Mouse (Mus musculus): Measurements from ENCODE around the gene Mical1. TPM values are rescaled to one million over a fixed set of nuclear protein-coding genes. Genes with fewer than 3 reads are reported as not detected.

Mical1 gene
- polyA plus RNA-seq, 1 experiment, result 11.7 TPM

DNA sequence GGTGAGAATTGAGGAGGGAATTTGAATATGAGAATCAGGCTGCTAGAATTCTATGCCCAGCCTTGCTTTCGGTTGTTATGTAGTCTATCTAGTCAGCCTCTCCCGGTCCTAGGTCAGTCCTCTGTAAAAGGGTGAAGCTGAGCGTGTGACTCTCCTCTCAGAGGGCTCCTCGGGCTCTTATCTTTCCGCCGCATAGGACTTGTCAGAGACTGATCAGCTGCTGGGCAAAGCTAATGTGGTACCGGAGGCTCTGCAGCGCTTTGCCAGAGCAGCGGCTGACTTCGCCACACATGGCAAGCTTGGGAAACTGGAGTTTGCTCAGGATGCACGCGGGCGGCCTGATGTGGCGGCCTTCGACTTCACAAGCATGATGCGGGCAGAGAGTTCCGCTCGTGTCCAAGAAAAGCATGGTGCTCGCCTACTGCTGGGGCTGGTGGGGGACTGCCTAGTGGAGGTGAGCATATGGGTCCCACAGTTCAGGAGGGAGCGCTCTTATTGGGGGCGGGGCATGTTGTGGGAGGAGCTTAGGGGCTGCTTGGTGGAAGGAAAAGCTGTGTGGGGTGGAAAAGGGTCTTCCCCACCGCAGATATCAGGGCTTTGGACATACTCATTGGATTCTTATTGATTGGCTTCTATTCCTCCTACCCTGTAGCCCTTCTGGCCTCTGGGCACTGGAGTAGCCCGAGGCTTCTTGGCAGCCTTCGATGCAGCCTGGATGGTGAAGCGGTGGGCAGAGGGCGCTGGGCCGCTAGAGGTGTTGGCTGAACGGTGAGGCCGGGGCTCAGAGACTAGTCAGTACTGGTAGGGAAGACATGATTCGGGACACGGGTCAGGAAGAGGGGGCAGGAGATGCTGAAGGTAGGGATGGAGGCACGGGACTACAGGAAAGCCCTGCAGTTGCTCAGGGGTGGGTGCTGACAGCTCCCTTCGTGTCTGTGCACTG lies 5.1 kb downstream of the Mical1 start:
- no peak overlapping the region for H3K27ac ChIP-seq (ENCODE audit: insufficient read depth, low read length)
- no peak for TF ChIP-seq CTCF (IDR thresholded peaks at IDR 0.05; ENCODE audit: low read depth, low read length)
- no peak for TF ChIP-seq EP300 (IDR thresholded peaks at IDR 0.05; ENCODE audit: insufficient read depth, low read depth, low read length)
- no peak for TF ChIP-seq POLR2A (IDR thresholded peaks at IDR 0.05; ENCODE audit: insufficient read depth, low read length)
- H3K27me3 ChIP-seq (ENCODE audit: control insufficient read depth, insufficient read depth, low read length, poor library complexity, severe bottlenecking), result no peaks in the 10 kb centered on the region
- peaks cover 2% of the 10 kb centered on the region for H3K4me1 ChIP-seq (ENCODE audit: control insufficient read depth, insufficient read depth, low read length)
- no peak overlapping the region for H3K9ac ChIP-seq (ENCODE audit: low read depth, poor library complexity, severe bottlenecking)
- peak overlapping the region; percentile 41 for H3K4me3 ChIP-seq (ENCODE audit: low read depth, low read length)
- no peaks in the 10 kb centered on the region for H3K9me3 ChIP-seq (replicated peaks; ENCODE audit: control insufficient read depth, insufficient read depth, low read length, poor library complexity, severe bottlenecking)
- no peaks in the 10 kb centered on the region for H3K36me3 ChIP-seq (ENCODE audit: control insufficient read depth, insufficient read depth, low read length, poor library complexity, severe bottlenecking)

DNA sequence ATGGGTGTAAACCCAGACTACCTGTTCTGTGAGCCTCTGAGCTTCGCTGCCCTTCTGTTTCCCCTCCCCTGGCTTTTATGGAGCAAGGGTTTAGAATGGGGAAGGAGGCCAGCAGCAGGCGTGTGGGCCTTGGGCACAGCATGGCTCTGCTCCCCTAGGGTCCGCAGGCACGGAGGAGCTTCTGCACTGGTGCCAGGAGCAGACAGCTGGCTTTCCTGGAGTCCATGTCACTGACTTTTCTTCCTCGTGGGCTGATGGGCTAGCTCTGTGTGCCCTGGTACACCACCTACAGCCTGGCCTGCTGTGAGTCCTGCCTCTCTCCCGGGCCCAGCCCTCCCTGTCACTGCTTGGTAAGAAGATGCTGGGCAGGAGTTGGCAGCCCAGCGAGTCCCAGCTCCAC lies 6.3 kb downstream of the Mical1 start:
- Histone ChIP-seq H3K4me1 (ENCODE audit: control insufficient read depth, insufficient read depth, low read length) (no peaks in the 10 kb centered on the region), H3K36me3 (ENCODE audit: control insufficient read depth, insufficient read depth, low read length, poor library complexity, severe bottlenecking) (no peaks in the 10 kb centered on the region), H3K27ac (ENCODE audit: insufficient read depth, low read length) (no peak overlapping the region), H3K4me3 (ENCODE audit: low read depth, low read length) (no peak overlapping the region), H3K27me3 (ENCODE audit: control insufficient read depth, insufficient read depth, low read length, poor library complexity, severe bottlenecking) (no peaks in the 10 kb centered on the region), H3K9ac (ENCODE audit: low read depth, poor library complexity, severe bottlenecking) (no peak overlapping the region), H3K9me3 (replicated peaks; ENCODE audit: control insufficient read depth, insufficient read depth, low read length, poor library complexity, severe bottlenecking) (no peaks in the 10 kb centered on the region)
- TF ChIP-seq CTCF (IDR thresholded peaks at IDR 0.05; ENCODE audit: low read depth, low read length) (no peak), POLR2A (IDR thresholded peaks at IDR 0.05; ENCODE audit: insufficient read depth, low read length) (no peak), EP300 (IDR thresholded peaks at IDR 0.05; ENCODE audit: insufficient read depth, low read depth, low read length) (no peak)

- Histone ChIP-seq H3K4me1 (ENCODE audit: control insufficient read depth, insufficient read depth, low read length) (no peaks in the 10 kb centered on the region), H3K27me3 (ENCODE audit: control insufficient read depth, insufficient read depth, low read length, poor library complexity, severe bottlenecking) (no peaks in the 10 kb centered on the region), H3K9me3 (replicated peaks; ENCODE audit: control insufficient read depth, insufficient read depth, low read length, poor library complexity, severe bottlenecking) (no peaks in the 10 kb centered on the region), H3K4me3 (ENCODE audit: low read depth, low read length) (no peak overlapping the region), H3K27ac (ENCODE audit: insufficient read depth, low read length) (no peak overlapping the region), H3K9ac (ENCODE audit: low read depth, poor library complexity, severe bottlenecking) (no peak overlapping the region), H3K36me3 (ENCODE audit: control insufficient read depth, insufficient read depth, low read length, poor library complexity, severe bottlenecking) (no peaks in the 10 kb centered on the region)
- TF ChIP-seq CTCF (IDR thresholded peaks at IDR 0.05; ENCODE audit: low read depth, low read length) (no peak), EP300 (IDR thresholded peaks at IDR 0.05; ENCODE audit: insufficient read depth, low read depth, low read length) (no peak), POLR2A (IDR thresholded peaks at IDR 0.05; ENCODE audit: insufficient read depth, low read length) (no peak)
Measured at GRCm38 (mm10) chr10:41485778-41486177, 9.7 kb downstream of the Mical1 start.

- Histone ChIP-seq H3K27ac (ENCODE audit: insufficient read depth, low read length) (no peak overlapping the region), H3K4me3 (ENCODE audit: low read depth, low read length) (no peak overlapping the region), H3K9ac (ENCODE audit: low read depth, poor library complexity, severe bottlenecking) (no peak overlapping the region), H3K9me3 (replicated peaks; ENCODE audit: control insufficient read depth, insufficient read depth, low read length, poor library complexity, severe bottlenecking) (no peaks in the 10 kb centered on the region), H3K4me1 (ENCODE audit: control insufficient read depth, insufficient read depth, low read length) (no peaks in the 10 kb centered on the region), H3K36me3 (ENCODE audit: control insufficient read depth, insufficient read depth, low read length, poor library complexity, severe bottlenecking) (no peaks in the 10 kb centered on the region), H3K27me3 (ENCODE audit: control insufficient read depth, insufficient read depth, low read length, poor library complexity, severe bottlenecking) (no peaks in the 10 kb centered on the region)
- TF ChIP-seq EP300 (IDR thresholded peaks at IDR 0.05; ENCODE audit: insufficient read depth, low read depth, low read length), result no peak
- no peak for TF ChIP-seq POLR2A (IDR thresholded peaks at IDR 0.05; ENCODE audit: insufficient read depth, low read length)
- TF ChIP-seq CTCF (IDR thresholded peaks at IDR 0.05; ENCODE audit: low read depth, low read length), result no peak
Measured at GRCm38 (mm10) chr10:41486506-41487170, 10.5 kb downstream of the Mical1 start.

GRCm38 (mm10) chr10:41488877-41489276 lies 12.8 kb downstream of the Mical1 start:
- Histone ChIP-seq H3K4me3 (ENCODE audit: low read depth, low read length) (peak overlapping the region; percentile 80; the same call in 1 of the 2 replicates), H3K27ac (ENCODE audit: insufficient read depth, low read length) (no peak overlapping the region), H3K27me3 (ENCODE audit: control insufficient read depth, insufficient read depth, low read length, poor library complexity, severe bottlenecking) (no peaks in the 10 kb centered on the region), H3K9ac (ENCODE audit: low read depth, poor library complexity, severe bottlenecking) (peak overlapping the region; percentile 80; the same call in 1 of the 2 replicates), H3K36me3 (ENCODE audit: control insufficient read depth, insufficient read depth, low read length, poor library complexity, severe bottlenecking) (no peaks in the 10 kb centered on the region), H3K9me3 (replicated peaks; ENCODE audit: control insufficient read depth, insufficient read depth, low read length, poor library complexity, severe bottlenecking) (no peaks in the 10 kb centered on the region), H3K4me1 (ENCODE audit: control insufficient read depth, insufficient read depth, low read length) (no peaks in the 10 kb centered on the region)
- no peak for TF ChIP-seq CTCF (IDR thresholded peaks at IDR 0.05; ENCODE audit: low read depth, low read length)
- TF ChIP-seq EP300 (IDR thresholded peaks at IDR 0.05; ENCODE audit: insufficient read depth, low read depth, low read length), result no peak
- TF ChIP-seq POLR2A (IDR thresholded peaks at IDR 0.05; ENCODE audit: insufficient read depth, low read length), result no peak
